Mouse (Mus musculus): ENCODE data around the gene Pdia3. TPM values are rescaled to one million over a fixed set of nuclear protein-coding genes. Genes with fewer than 3 reads are reported as not detected.

Gene Pdia3
- polyA plus RNA-seq, 1 experiment from 2014 or later = 219 TPM

DNA sequence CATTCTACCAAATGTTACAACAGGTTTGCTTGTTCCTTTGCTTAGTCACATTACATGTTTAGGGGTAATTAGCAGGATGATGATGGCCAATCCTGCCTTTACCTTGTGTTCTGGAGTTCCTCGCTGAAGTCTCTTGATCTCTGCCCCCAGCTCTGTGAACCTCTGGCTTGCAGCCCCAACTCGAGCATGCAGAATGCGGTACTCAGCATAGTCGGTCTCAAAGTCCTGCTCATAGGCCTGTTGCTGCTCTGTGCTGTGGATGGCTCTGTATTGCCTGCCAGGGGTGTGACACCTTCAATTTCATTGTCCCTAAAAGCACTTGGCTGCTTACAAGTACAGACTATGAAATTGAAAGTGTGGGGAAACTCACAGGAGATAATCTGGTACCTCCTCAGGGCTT is 26.2 kb downstream of the Pdia3 start:
- Histone ChIP-seq H3K27ac (ENCODE audit: low read depth, low read length) (no peak overlapping the region), H3K9me3 (ENCODE audit: control insufficient read depth, low read length) (no peaks in the 10 kb centered on the region), H3K27me3 (ENCODE audit: control insufficient read depth, insufficient read depth, low read length) (peaks cover 13% of the 10 kb centered on the region), H3K4me2 (ENCODE audit: low read depth, low read length) (no peak overlapping the region), H3K4me3 (ENCODE audit: low read depth, low read length) (no peak overlapping the region), H3K4me1 (ENCODE audit: control insufficient read depth, insufficient read depth, low read length) (peaks cover 5% of the 10 kb centered on the region; the same call in 1 of the 2 replicates), H3K9ac (replicated peaks; ENCODE audit: low read depth, low read length) (no peak overlapping the region), H3K36me3 (ENCODE audit: control insufficient read depth, insufficient read depth, low read length) (peaks cover 29% of the 10 kb centered on the region)
- no peak for ATAC-seq (ENCODE audit: low read depth)
- WGBS = 76% methylated on average over 4 of the region's 4 CpGs

DNA sequence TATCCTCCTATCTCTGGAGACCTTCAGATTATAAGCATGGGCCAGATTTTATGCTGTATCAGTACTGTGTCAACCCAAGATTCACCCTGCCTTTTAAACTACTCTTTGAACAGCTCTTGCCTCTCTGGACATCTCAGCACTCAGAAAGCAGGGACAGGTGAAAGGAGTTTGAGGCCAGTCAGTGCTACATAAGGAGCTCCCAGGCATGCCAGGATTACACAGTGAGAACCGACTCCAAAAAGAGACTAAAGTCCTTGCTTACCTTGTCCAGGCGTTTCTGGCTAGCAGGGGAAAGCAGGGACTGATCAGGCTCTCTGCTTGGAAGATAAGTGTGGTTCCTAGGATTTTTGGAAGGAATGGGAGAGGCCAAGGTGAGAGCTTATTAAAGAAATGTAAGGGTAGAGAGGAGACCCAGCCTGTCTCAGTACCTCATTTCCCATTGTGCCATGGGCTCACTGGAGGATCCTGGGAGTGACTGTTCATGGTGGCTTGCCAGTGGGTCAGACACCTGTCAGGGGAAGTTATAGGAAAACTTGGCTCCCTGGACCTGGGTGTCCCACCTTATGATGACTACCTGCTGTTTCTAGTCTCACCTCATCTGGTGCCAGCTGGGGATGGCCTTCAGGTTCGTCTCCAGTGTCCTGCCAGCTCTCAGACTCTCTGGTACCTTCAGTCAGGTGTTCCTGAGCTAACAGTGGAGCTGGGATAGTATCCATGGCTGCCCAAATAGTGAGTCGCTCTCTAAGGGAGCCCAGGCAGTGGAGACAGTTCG is 27.4 kb downstream of the Pdia3 start:
- WGBS = 69% methylated on average over 5 of the region's 5 CpGs
- Histone ChIP-seq H3K4me1 (ENCODE audit: control insufficient read depth, insufficient read depth, low read length) (peaks cover 5% of the 10 kb centered on the region; the same call in 1 of the 2 replicates), H3K9ac (replicated peaks; ENCODE audit: low read depth, low read length) (no peak overlapping the region)

GRCm38 (mm10) chr2:121441800-121442199 is 28.2 kb downstream of the Pdia3 start:
- 8% methylated on average over 11 of the region's 11 CpGs for WGBS
- peak overlapping the region; percentile 8; the same call in 1 of the 2 replicates for H3K4me3 ChIP-seq (ENCODE audit: low read depth, low read length)
- H3K4me2 ChIP-seq (ENCODE audit: low read depth, low read length) = peak overlapping the region; percentile 41
- no peak for ATAC-seq (ENCODE audit: low read depth)
- peaks cover 13% of the 10 kb centered on the region for H3K27me3 ChIP-seq (ENCODE audit: control insufficient read depth, insufficient read depth, low read length)
- H3K36me3 ChIP-seq (ENCODE audit: control insufficient read depth, insufficient read depth, low read length) = peaks cover 19% of the 10 kb centered on the region; the same call in 1 of the 2 replicates
- H3K9ac ChIP-seq (replicated peaks; ENCODE audit: low read depth, low read length) = no peak overlapping the region
- H3K9me3 ChIP-seq (ENCODE audit: control insufficient read depth, low read length) = no peaks in the 10 kb centered on the region
- peaks cover 5% of the 10 kb centered on the region; the same call in 1 of the 2 replicates for H3K4me1 ChIP-seq (ENCODE audit: control insufficient read depth, insufficient read depth, low read length)
- H3K27ac ChIP-seq (ENCODE audit: low read depth, low read length) = no peak overlapping the region

More for the DNA sequence above, 27.4 kb downstream of the Pdia3 start:
- Histone ChIP-seq H3K36me3 (ENCODE audit: control insufficient read depth, insufficient read depth, low read length) (peaks cover 19% of the 10 kb centered on the region; the same call in 1 of the 2 replicates), H3K4me3 (ENCODE audit: low read depth, low read length) (no peak overlapping the region), H3K27ac (ENCODE audit: low read depth, low read length) (no peak overlapping the region), H3K4me2 (ENCODE audit: low read depth, low read length) (no peak overlapping the region), H3K27me3 (ENCODE audit: control insufficient read depth, insufficient read depth, low read length) (peaks cover 13% of the 10 kb centered on the region), H3K9me3 (ENCODE audit: control insufficient read depth, low read length) (no peaks in the 10 kb centered on the region)
- no peak for ATAC-seq (ENCODE audit: low read depth)

GRCm38 (mm10) chr2:121442259-121443067 is 28.9 kb downstream of the Pdia3 start:
- H3K9ac ChIP-seq (replicated peaks; ENCODE audit: low read depth, low read length) = no peak overlapping the region
- peak overlapping the region; percentile 41 for H3K4me2 ChIP-seq (ENCODE audit: low read depth, low read length)
- no peaks in the 10 kb centered on the region for H3K9me3 ChIP-seq (ENCODE audit: control insufficient read depth, low read length)
- H3K36me3 ChIP-seq (ENCODE audit: control insufficient read depth, insufficient read depth, low read length) = peaks cover 15% of the 10 kb centered on the region; the same call in 1 of the 2 replicates
- H3K27me3 ChIP-seq (ENCODE audit: control insufficient read depth, insufficient read depth, low read length) = peaks cover 13% of the 10 kb centered on the region
- peak overlapping the region; percentile 8; the same call in 1 of the 2 replicates for H3K4me3 ChIP-seq (ENCODE audit: low read depth, low read length)
- H3K4me1 ChIP-seq (ENCODE audit: control insufficient read depth, insufficient read depth, low read length) = peaks cover 5% of the 10 kb centered on the region; the same call in 1 of the 2 replicates
- H3K27ac ChIP-seq (ENCODE audit: low read depth, low read length) = no peak overlapping the region
- under 1% methylated on average over 29 of the region's 30 CpGs for WGBS
- no peak; the same call in 1 of the 2 replicates for ATAC-seq (ENCODE audit: low read depth)

- peaks cover 7% of the 10 kb centered on the region; the same call in 1 of the 2 replicates for H3K4me1 ChIP-seq (ENCODE audit: control insufficient read depth, insufficient read depth, low read length)
- H3K4me3 ChIP-seq (ENCODE audit: low read depth, low read length) = peak overlapping the region; percentile 8; the same call in 1 of the 2 replicates
- no peaks in the 10 kb centered on the region for H3K9me3 ChIP-seq (ENCODE audit: control insufficient read depth, low read length)
- no peak for ATAC-seq (ENCODE audit: low read depth)
- peak overlapping the region; percentile 41 for H3K4me2 ChIP-seq (ENCODE audit: low read depth, low read length)
- H3K27ac ChIP-seq (ENCODE audit: low read depth, low read length) = no peak overlapping the region
- peaks cover 13% of the 10 kb centered on the region; the same call in 1 of the 2 replicates for H3K36me3 ChIP-seq (ENCODE audit: control insufficient read depth, insufficient read depth, low read length)
- H3K9ac ChIP-seq (replicated peaks; ENCODE audit: low read depth, low read length) = no peak overlapping the region
- H3K27me3 ChIP-seq (ENCODE audit: control insufficient read depth, insufficient read depth, low read length) = peaks cover 13% of the 10 kb centered on the region
- 5% methylated on average over 8 of the region's 8 CpGs for WGBS
Observed at GRCm38 (mm10) chr2:121443068-121443349, 29.4 kb downstream of the Pdia3 start.

- no peak for ATAC-seq (ENCODE audit: low read depth)
- Histone ChIP-seq H3K27ac (ENCODE audit: low read depth, low read length) (no peak within 1 kb of the TSS), H3K9ac (replicated peaks; ENCODE audit: low read depth, low read length) (no peak within 1 kb of the TSS), H3K27me3 (ENCODE audit: control insufficient read depth, insufficient read depth, low read length) (peaks cover 13% of the 10 kb centered on the region), H3K4me2 (ENCODE audit: low read depth, low read length) (no peak within 1 kb of the TSS), H3K9me3 (ENCODE audit: control insufficient read depth, low read length) (no peaks in the 10 kb centered on the region), H3K4me1 (ENCODE audit: control insufficient read depth, insufficient read depth, low read length) (peaks cover 9% of the 10 kb centered on the region; the same call in 1 of the 2 replicates), H3K36me3 (ENCODE audit: control insufficient read depth, insufficient read depth, low read length) (peaks cover under 1% of the 10 kb centered on the region; the same call in 1 of the 2 replicates), H3K4me3 (ENCODE audit: low read depth, low read length) (no peak within 1 kb of the TSS)
- whole genome bisulfite sequencing = 95% methylated on average over 1 of the region's 1 CpGs
Observed at GRCm38 (mm10) chr2:121444178-121444577, 30.6 kb downstream of the Pdia3 start, which contains the start of gene Ell3. TSS of gene Ell3 (minus strand) at chr2:121444278.

DNA sequence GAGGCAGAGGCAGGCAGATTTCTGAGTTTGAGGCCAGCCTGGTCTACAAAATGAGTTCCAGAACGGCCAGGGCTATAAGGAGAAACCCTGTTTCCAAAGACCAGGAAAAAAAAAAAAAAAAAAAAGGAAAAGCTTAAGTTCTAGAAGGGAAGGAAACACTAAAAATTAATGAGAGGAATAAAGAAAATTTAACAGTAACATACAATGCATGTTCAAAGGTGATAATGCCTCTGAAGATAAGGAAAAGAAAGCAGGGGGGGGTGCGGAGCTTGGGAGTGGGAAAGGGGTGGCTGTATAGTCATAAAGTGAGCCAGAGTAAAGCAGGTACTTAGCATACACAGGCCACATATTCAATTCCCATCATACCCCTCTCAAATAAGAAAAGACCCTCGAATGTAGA is 31.5 kb downstream of the Pdia3 start:
- ATAC-seq (ENCODE audit: low read depth) = no peak
- H3K4me1 ChIP-seq (ENCODE audit: control insufficient read depth, insufficient read depth, low read length) = peaks cover 9% of the 10 kb centered on the region
- H3K4me2 ChIP-seq (ENCODE audit: low read depth, low read length) = no peak overlapping the region
- no peak overlapping the region for H3K27ac ChIP-seq (ENCODE audit: low read depth, low read length)
- H3K9me3 ChIP-seq (ENCODE audit: control insufficient read depth, low read length) = no peaks in the 10 kb centered on the region
- peaks cover 13% of the 10 kb centered on the region for H3K27me3 ChIP-seq (ENCODE audit: control insufficient read depth, insufficient read depth, low read length)
- no peak overlapping the region for H3K9ac ChIP-seq (replicated peaks; ENCODE audit: low read depth, low read length)
- WGBS = 87% methylated on average over 3 of the region's 3 CpGs
- H3K4me3 ChIP-seq (ENCODE audit: low read depth, low read length) = no peak overlapping the region
- H3K36me3 ChIP-seq (ENCODE audit: control insufficient read depth, insufficient read depth, low read length) = no peaks in the 10 kb centered on the region

DNA sequence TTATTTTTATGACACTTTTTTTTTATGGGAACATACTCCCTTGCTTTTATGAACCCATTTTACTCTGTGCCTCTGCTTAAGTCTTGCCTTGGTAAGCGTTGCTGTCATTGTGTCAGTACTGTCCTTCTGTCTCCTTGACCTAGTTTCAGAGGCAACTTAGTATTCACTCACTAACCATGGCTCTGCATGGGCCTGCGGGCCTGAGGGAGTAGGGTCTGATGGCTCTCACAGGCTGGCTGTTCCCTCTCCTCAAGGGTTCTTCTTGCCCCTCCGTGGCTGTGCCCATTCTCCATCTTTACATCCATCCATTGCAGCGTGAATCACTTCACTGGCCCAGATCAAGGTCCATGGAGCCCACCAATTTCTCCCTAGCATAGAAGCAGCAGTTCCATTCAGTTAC is 32.9 kb downstream of the Pdia3 start:
- H3K4me2 ChIP-seq (ENCODE audit: low read depth, low read length) = no peak overlapping the region
- no peak overlapping the region for H3K4me3 ChIP-seq (ENCODE audit: low read depth, low read length)
- no peaks in the 10 kb centered on the region for H3K36me3 ChIP-seq (ENCODE audit: control insufficient read depth, insufficient read depth, low read length)
- no peaks in the 10 kb centered on the region for H3K9me3 ChIP-seq (ENCODE audit: control insufficient read depth, low read length)
- H3K9ac ChIP-seq (replicated peaks; ENCODE audit: low read depth, low read length) = no peak overlapping the region
- H3K27ac ChIP-seq (ENCODE audit: low read depth, low read length) = no peak overlapping the region
- 82% methylated on average over 4 of the region's 4 CpGs for WGBS
- H3K4me1 ChIP-seq (ENCODE audit: control insufficient read depth, insufficient read depth, low read length) = peaks cover 13% of the 10 kb centered on the region
- peaks cover 6% of the 10 kb centered on the region for H3K27me3 ChIP-seq (ENCODE audit: control insufficient read depth, insufficient read depth, low read length)
- no peak for ATAC-seq (ENCODE audit: low read depth)

All from neural tube, embryonic 14.5 days (tissue).